Mouse (Mus musculus): ENCODE data around the gene Gpr68. TPM values are rescaled to one million over a fixed set of nuclear protein-coding genes. Genes with fewer than 3 reads are reported as not detected.

Gpr68 gene
- polyA plus RNA-seq, 1 experiment from 2014 or later: 6.0 TPM

- WGBS: 28% methylated on average over 2 of the region's 2 CpGs
- 0 out of 2 replicates have a peak, but pooled peaks cover 3% of the 10 kb centered on the region for H3K4me1 ChIP-seq (replicated peaks)
- no peak overlapping the region for H3K27ac ChIP-seq
- H3K4me2 ChIP-seq: no peak overlapping the region
- H3K9me3 ChIP-seq (replicated peaks): no peaks in the 10 kb centered on the region
- no peak overlapping the region for H3K4me3 ChIP-seq
- ATAC-seq (replicated peaks; ENCODE audit: insufficient number of reproducible peaks, insufficient read depth, low FRiP score, low read depth): no peak
- H3K9ac ChIP-seq: no peak overlapping the region
- H3K36me3 ChIP-seq: no peaks in the 10 kb centered on the region
- no peaks in the 10 kb centered on the region for H3K27me3 ChIP-seq
These were observed 62.2 kb downstream of the Gpr68 start for GRCm38 (mm10) chr12:100845829-100846228.

DNA sequence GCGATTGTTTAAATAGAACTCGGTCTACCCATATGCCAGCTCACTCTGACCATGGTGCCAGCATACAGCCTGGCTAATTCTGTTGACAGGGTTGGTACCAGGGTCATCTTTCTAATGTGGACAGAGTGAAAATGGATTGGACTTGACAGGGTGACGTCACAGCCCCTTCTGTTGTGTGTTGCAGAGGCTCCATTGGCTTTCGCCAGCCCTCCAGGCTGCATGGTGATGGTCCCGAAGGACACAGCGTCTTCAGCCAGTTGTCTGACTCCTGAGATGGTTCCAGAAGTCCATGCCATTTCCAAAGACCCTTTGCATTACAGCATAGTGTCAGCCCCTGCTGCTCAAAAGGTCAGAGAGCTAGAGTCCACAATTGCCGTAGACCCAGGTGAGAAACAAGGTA is 63.5 kb downstream of the Gpr68 start:
- Histone ChIP-seq H3K4me2 (no peak overlapping the region), H3K9ac (no peak overlapping the region), H3K27ac (no peak overlapping the region), H3K4me3 (no peak overlapping the region), H3K9me3 (replicated peaks) (no peaks in the 10 kb centered on the region), H3K4me1 (replicated peaks) (peaks cover 3% of the 10 kb centered on the region; the same call in 1 of the 2 replicates), H3K36me3 (no peaks in the 10 kb centered on the region), H3K27me3 (no peaks in the 10 kb centered on the region)
- WGBS: 76% methylated on average over 7 of the region's 7 CpGs
- no peak for ATAC-seq (replicated peaks; ENCODE audit: insufficient number of reproducible peaks, insufficient read depth, low FRiP score, low read depth)

GRCm38 (mm10) chr12:100843171-100843570 is 64.8 kb downstream of the Gpr68 start:
- 69% methylated on average over 4 of the region's 4 CpGs for WGBS
- H3K4me2 ChIP-seq: no peak overlapping the region
- H3K27me3 ChIP-seq: no peaks in the 10 kb centered on the region
- H3K4me3 ChIP-seq: no peak overlapping the region
- no peak overlapping the region for H3K9ac ChIP-seq
- H3K4me1 ChIP-seq (replicated peaks): peaks cover 9% of the 10 kb centered on the region
- H3K27ac ChIP-seq: no peak overlapping the region
- ATAC-seq (replicated peaks; ENCODE audit: insufficient number of reproducible peaks, insufficient read depth, low FRiP score, low read depth): no peak
- H3K9me3 ChIP-seq (replicated peaks): no peaks in the 10 kb centered on the region
- no peaks in the 10 kb centered on the region for H3K36me3 ChIP-seq

- Histone ChIP-seq H3K4me3 (no peak overlapping the region), H3K27me3 (no peaks in the 10 kb centered on the region), H3K9ac (no peak overlapping the region), H3K4me1 (replicated peaks) (peaks cover 9% of the 10 kb centered on the region), H3K27ac (no peak overlapping the region), H3K36me3 (no peaks in the 10 kb centered on the region), H3K4me2 (no peak overlapping the region), H3K9me3 (replicated peaks) (no peaks in the 10 kb centered on the region)
- no peak; the same call in 1 of the 2 replicates for ATAC-seq (replicated peaks; ENCODE audit: insufficient number of reproducible peaks, insufficient read depth, low FRiP score, low read depth)
- 14% methylated on average over 3 of the region's 3 CpGs for WGBS
These were observed 66.7 kb downstream of the Gpr68 start for GRCm38 (mm10) chr12:100841211-100841792.

DNA sequence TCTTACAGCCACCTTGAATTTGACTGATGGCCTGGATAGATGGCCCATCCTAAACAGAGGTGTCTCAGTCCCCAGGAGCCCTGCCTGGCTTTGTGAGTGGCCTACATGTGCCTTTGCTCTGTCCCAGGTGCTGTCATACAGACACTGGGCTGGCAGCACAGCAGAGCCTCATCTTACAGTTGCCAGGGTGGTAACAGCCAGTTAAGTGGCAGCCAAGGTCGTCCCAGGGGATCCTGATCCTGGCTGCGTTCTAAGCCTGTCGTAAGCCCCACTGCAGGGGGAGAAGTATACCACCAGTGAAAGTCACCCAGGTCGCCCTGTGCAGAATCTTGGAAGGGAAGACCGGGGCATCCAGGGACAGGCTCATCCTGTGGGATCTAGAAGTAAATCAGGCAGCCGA is 68.1 kb downstream of the Gpr68 start:
- H3K36me3 ChIP-seq: no peaks in the 10 kb centered on the region
- H3K27me3 ChIP-seq: no peaks in the 10 kb centered on the region
- no peaks in the 10 kb centered on the region for H3K9me3 ChIP-seq (replicated peaks)
- peaks cover 9% of the 10 kb centered on the region for H3K4me1 ChIP-seq (replicated peaks)
- WGBS: 74% methylated on average over 6 of the region's 6 CpGs
- H3K9ac ChIP-seq: no peak overlapping the region
- H3K27ac ChIP-seq: no peak overlapping the region
- H3K4me3 ChIP-seq: no peak overlapping the region
- no peak for ATAC-seq (replicated peaks; ENCODE audit: insufficient number of reproducible peaks, insufficient read depth, low FRiP score, low read depth)
- H3K4me2 ChIP-seq: no peak overlapping the region

DNA sequence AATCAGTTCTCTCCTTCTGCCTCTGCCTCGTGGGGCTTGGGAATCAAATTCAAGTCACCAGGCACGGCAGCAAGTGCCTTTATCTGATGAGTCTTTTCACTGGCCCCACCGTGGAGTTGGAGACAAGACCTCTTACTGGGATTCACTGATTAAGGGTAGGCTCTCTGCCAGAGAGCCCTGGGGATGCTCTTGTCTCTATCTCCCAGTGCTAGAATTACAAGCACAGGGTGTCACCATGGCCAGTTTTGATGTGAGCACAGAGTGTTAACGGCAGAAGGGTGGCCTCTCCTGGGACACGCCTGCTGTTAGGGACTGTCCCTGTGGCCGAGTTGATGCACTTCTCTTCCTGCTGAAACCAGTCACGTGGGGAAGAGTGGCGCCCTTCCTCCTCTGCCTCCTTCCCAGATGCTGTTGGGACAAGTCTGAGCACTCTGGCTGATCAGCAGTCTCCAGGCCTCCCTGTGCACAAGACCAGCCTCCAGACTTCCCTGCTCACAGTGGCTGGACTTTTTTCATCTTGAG is 68.9 kb downstream of the Gpr68 start:
- H3K27ac ChIP-seq: no peak overlapping the region
- no peak overlapping the region for H3K4me2 ChIP-seq
- H3K27me3 ChIP-seq: no peaks in the 10 kb centered on the region
- WGBS: 21% methylated on average over 8 of the region's 8 CpGs
- no peak overlapping the region for H3K9ac ChIP-seq
- no peaks in the 10 kb centered on the region for H3K36me3 ChIP-seq
- ATAC-seq (replicated peaks; ENCODE audit: insufficient number of reproducible peaks, insufficient read depth, low FRiP score, low read depth): no peak
- peaks cover 9% of the 10 kb centered on the region for H3K4me1 ChIP-seq (replicated peaks)
- no peaks in the 10 kb centered on the region for H3K9me3 ChIP-seq (replicated peaks)
- H3K4me3 ChIP-seq: no peak overlapping the region

- ATAC-seq (replicated peaks; ENCODE audit: insufficient number of reproducible peaks, insufficient read depth, low FRiP score, low read depth): no peak
These were observed 70.8 kb downstream of the Gpr68 start for GRCm38 (mm10) chr12:100837208-100837607.

GRCm38 (mm10) chr12:100831629-100832325 is 76.2 kb downstream of the Gpr68 start:
- Histone ChIP-seq H3K36me3 (no peaks in the 10 kb centered on the region), H3K4me1 (replicated peaks) (no peaks in the 10 kb centered on the region), H3K27ac (no peak overlapping the region), H3K27me3 (no peaks in the 10 kb centered on the region), H3K4me3 (no peak overlapping the region), H3K9ac (no peak overlapping the region), H3K4me2 (no peak overlapping the region), H3K9me3 (replicated peaks) (no peaks in the 10 kb centered on the region)
- 76% methylated on average over 8 of the region's 8 CpGs for WGBS
- ATAC-seq (replicated peaks; ENCODE audit: insufficient number of reproducible peaks, insufficient read depth, low FRiP score, low read depth): no peak

More at GRCm38 (mm10) chr12:100837208-100837607, 70.8 kb downstream of the Gpr68 start:
- Histone ChIP-seq H3K4me3 (no peak overlapping the region), H3K27ac (no peak overlapping the region), H3K4me1 (replicated peaks) (peaks cover 9% of the 10 kb centered on the region), H3K9me3 (replicated peaks) (no peaks in the 10 kb centered on the region), H3K4me2 (no peak overlapping the region), H3K36me3 (no peaks in the 10 kb centered on the region), H3K27me3 (no peaks in the 10 kb centered on the region), H3K9ac (no peak overlapping the region)
- 52% methylated on average over 3 of the region's 3 CpGs for WGBS

- Histone ChIP-seq H3K36me3 (no peaks in the 10 kb centered on the region), H3K9ac (no peak overlapping the region), H3K27me3 (no peaks in the 10 kb centered on the region), H3K4me3 (no peak overlapping the region), H3K27ac (no peak overlapping the region), H3K4me2 (no peak overlapping the region), H3K9me3 (replicated peaks) (no peaks in the 10 kb centered on the region), H3K4me1 (replicated peaks) (no peaks in the 10 kb centered on the region)
- ATAC-seq (replicated peaks; ENCODE audit: insufficient number of reproducible peaks, insufficient read depth, low FRiP score, low read depth): no peak
- WGBS: 76% methylated on average over 2 of the region's 2 CpGs
These were observed 77.0 kb downstream of the Gpr68 start for GRCm38 (mm10) chr12:100831021-100831420.

Other genes with a start within 250 kb of the Gpr68 start
- 3.9 and 4.7 TPM in 2 replicates for gene Rps6ka5, start 181.2 kb downstream of the Gpr68 start, polyA plus RNA-seq (2015; fragmentation: Nextera tagmentation; extraction: Ambion mirVana)
- 4.5 and 5.3 TPM in 2 replicates for gene Dglucy, start 129.1 kb downstream of the Gpr68 start, polyA plus RNA-seq (2015; fragmentation: Nextera tagmentation; extraction: Ambion mirVana)
- 2.4 and 5.3 TPM in 2 replicates for gene Ccdc88c, start 120.9 kb upstream of the Gpr68 start, polyA plus RNA-seq (2015; fragmentation: Nextera tagmentation; extraction: Ambion mirVana)
- gene Ppp4r3a, start 175.5 kb upstream of the Gpr68 start, polyA plus RNA-seq (2015; fragmentation: Nextera tagmentation; extraction: Ambion mirVana): 27.0 and 30.9 TPM in 2 replicates